Mouse (Mus musculus) colon, adult 2 months (tissue): ENCODE data around the gene Cdh3. TPM values are rescaled to one million over a fixed set of nuclear protein-coding genes. Genes with fewer than 3 reads are reported as not detected.

Experiments
- polyA plus RNA-seq: library from polyadenylated mRNA; depleted of rRNA; stranded (reverse); fragments of >200 nt; gene quantifications from 2 replicates; pipeline ENCODE4 v1.2.3, GENCODE M21; 2012; rRNA removed

Cdh3 gene
- polyA plus RNA-seq, result 1.6 and 1.8 TPM in 2 replicates

GRCm38 (mm10) chr8:106510365-106510975, at the start of gene Cdh3:
TSS of gene Cdh3 (plus strand) at chr8:106510891.

GRCm38 (mm10) chr8:106500018-106500685, 10.5 kb upstream of the Cdh3 start, which contains the start of gene 6030452D12Rik:
TSS of gene 6030452D12Rik (plus strand) at chr8:106500522.

GRCm38 (mm10) chr8:106573168-106573567, 62.5 kb downstream of the Cdh3 start, which contains the start of gene Gm10073:
TSS of gene Gm10073 (minus strand) at chr8:106573461.

GRCm38 (mm10) chr8:106603131-106603819, 92.6 kb downstream of the Cdh3 start, which contains the start of gene Cdh1:
TSS of gene Cdh1 (plus strand) at chr8:106603351.

Other genes with a start within 250 kb of the Cdh3 start
- gene Smpd3, start 172.9 kb upstream of the Cdh3 start, polyA plus RNA-seq, result 88.1 and 97.5 TPM in 2 replicates
- gene Zfp90, start 95.6 kb upstream of the Cdh3 start, polyA plus RNA-seq, result 1.5 and 1.6 TPM in 2 replicates
- gene 6030452D12Rik, start 10.4 kb upstream of the Cdh3 start, polyA plus RNA-seq, result 0.39 TPM in 1 of 2 replicates, not detected in the other
- 122 and 148 TPM in 2 replicates for gene Gm10073, start 62.6 kb downstream of the Cdh3 start, polyA plus RNA-seq
- gene Cdh1, start 92.5 kb downstream of the Cdh3 start, polyA plus RNA-seq, result 359 and 382 TPM in 2 replicates
- gene Tango6, start 172.2 kb downstream of the Cdh3 start, polyA plus RNA-seq, result 2.6 and 3.3 TPM in 2 replicates